Mouse (Mus musculus): ENCODE results near the gene Adgrd1.

The Adgrd1 gene

GRCm38 (mm10) chr5:129155902-129156311 lies 59.4 kb downstream of the Adgrd1 start:
- no peak for DNase-seq (ENCODE audit: low spot score in 2 of 2)

GRCm38 (mm10) chr5:129161372-129162051 lies 65.0 kb downstream of the Adgrd1 start:
- DNase-seq (ENCODE audit: low spot score in 2 of 2), result no peak

GRCm38 (mm10) chr5:129163416-129163815 lies 66.9 kb downstream of the Adgrd1 start:
- no peak for DNase-seq (ENCODE audit: low spot score in 2 of 2)

- DNase-seq (ENCODE audit: low spot score in 2 of 2), result no peak
Observed at GRCm38 (mm10) chr5:129164091-129164490, 67.5 kb downstream of the Adgrd1 start.

GRCm38 (mm10) chr5:129164911-129165584 lies 68.5 kb downstream of the Adgrd1 start:
- DNase-seq (ENCODE audit: low spot score in 2 of 2), result no peak

GRCm38 (mm10) chr5:129165595-129165994 lies 69.0 kb downstream of the Adgrd1 start:
- no peak for DNase-seq (ENCODE audit: low spot score in 2 of 2)

GRCm38 (mm10) chr5:129169090-129169489 lies 72.5 kb downstream of the Adgrd1 start:
- DNase-seq (ENCODE audit: low spot score in 2 of 2), result no peak

GRCm38 (mm10) chr5:129169567-129169966 lies 73.0 kb downstream of the Adgrd1 start:
- no peak for DNase-seq (ENCODE audit: low spot score in 2 of 2)

- no peak for DNase-seq (ENCODE audit: low spot score in 2 of 2)
Observed at GRCm38 (mm10) chr5:129172533-129172932, 76.0 kb downstream of the Adgrd1 start.

GRCm38 (mm10) chr5:129175925-129176324 lies 79.4 kb downstream of the Adgrd1 start:
- DNase-seq (ENCODE audit: low spot score in 2 of 2), result no peak

- DNase-seq (ENCODE audit: low spot score in 2 of 2), result peak; percentile 94
Observed at GRCm38 (mm10) chr5:129177697-129178511, 81.4 kb downstream of the Adgrd1 start.

- no peak for DNase-seq (ENCODE audit: low spot score in 2 of 2)
Observed at GRCm38 (mm10) chr5:129179356-129179755, 82.8 kb downstream of the Adgrd1 start.

- DNase-seq (ENCODE audit: low spot score in 2 of 2), result no peak
Observed at GRCm38 (mm10) chr5:129179995-129180714, 83.6 kb downstream of the Adgrd1 start.

- DNase-seq (ENCODE audit: low spot score in 2 of 2), result no peak
Observed at GRCm38 (mm10) chr5:129180715-129181228, 84.2 kb downstream of the Adgrd1 start.

- no peak for DNase-seq (ENCODE audit: low spot score in 2 of 2)
Observed at GRCm38 (mm10) chr5:129181450-129181849, 84.9 kb downstream of the Adgrd1 start.

- no peak for DNase-seq (ENCODE audit: low spot score in 2 of 2)
Observed at GRCm38 (mm10) chr5:129182554-129182953, 86.0 kb downstream of the Adgrd1 start.

- peak in 1 of 2 experiments; percentile 33 for DNase-seq (ENCODE audit: low spot score in 2 of 2)
Observed at GRCm38 (mm10) chr5:129186260-129186659, 89.7 kb downstream of the Adgrd1 start.

- DNase-seq (ENCODE audit: low spot score in 2 of 2), result no peak
Observed at GRCm38 (mm10) chr5:129186926-129187325, 90.4 kb downstream of the Adgrd1 start.

- DNase-seq (ENCODE audit: low spot score in 2 of 2), result peak in 1 of 2 experiments; percentile 61
Observed at GRCm38 (mm10) chr5:129189071-129189470, 92.5 kb downstream of the Adgrd1 start.

- DNase-seq (ENCODE audit: low spot score in 2 of 2), result no peak
Observed at GRCm38 (mm10) chr5:129190077-129190476, 93.5 kb downstream of the Adgrd1 start.

- DNase-seq (ENCODE audit: low spot score in 2 of 2), result no peak
Observed at GRCm38 (mm10) chr5:129196501-129196900, 100.0 kb downstream of the Adgrd1 start.

Data from cerebellum, postnatal 4 days (tissue).